Mouse (Mus musculus): ENCODE results near the gene 4930505A04Rik.

DNA sequence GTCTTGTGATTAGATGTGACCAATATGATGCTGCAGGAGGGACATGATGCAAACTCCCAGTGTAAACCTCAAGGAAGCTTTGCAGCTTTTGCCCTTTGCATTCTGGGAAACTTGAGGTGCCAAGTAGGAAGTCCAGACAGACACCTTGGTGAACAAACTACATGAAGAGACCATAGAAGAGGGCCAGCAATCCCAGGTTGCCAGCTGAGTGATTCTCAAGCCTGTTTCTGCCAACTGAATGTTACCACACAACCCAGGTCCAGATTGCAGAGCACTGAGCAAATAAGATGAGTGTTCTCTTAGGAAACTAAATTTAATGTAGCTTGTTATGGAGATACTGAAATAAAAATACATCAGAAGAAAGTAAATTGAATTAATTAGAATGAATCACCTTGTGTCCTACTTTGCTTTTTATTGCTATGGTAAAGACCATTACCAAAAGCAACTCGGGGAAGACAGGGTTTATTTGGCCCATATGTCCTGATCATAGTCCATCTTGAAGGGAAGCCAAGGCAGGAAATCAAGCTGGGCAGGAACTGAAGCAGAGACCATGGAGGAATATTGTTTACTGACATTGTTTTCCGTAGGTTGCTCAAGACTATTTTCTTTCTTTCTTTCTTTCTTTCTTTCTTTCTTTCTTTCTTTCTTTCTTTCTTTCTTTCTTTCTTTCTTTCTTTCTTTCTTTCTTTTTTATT, 38.2 kb downstream of the 4930505A04Rik start:
- TF ChIP-seq GATA1 (IDR thresholded peaks at IDR 0.05; ENCODE audit: low read length): no peak
- TF ChIP-seq TAL1 (IDR thresholded peaks at IDR 0.05; ENCODE audit: low read length): no peak

All from erythroblast, embryonic 14.5 days (primary cell).